Mouse (Mus musculus) kidney, adult 2 months (tissue): ENCODE results near the gene Gm8113. TPM values are rescaled to one million over a fixed set of nuclear protein-coding genes. Genes with fewer than 3 reads are reported as not detected.
"Not testable (repeated sequence)": the region's sequence is repeated elsewhere in the genome, so short reads cannot be mapped to it uniquely, and the experiment has no call there.

ENCODE experiments used
- DNase-seq: peaks from one replicate; pipeline ENCODE4 v3.0.0; 2021
- H3K27ac ChIP-seq: fragments of 200-500 bp; 2 replicates; pipeline ENCODE4 v1.5.1; 2012; ENCODE audit warnings: low read depth, low read length, control low read depth, inconsistent platforms; ENCODE audit not compliant: insufficient read depth
- H3K27me3 ChIP-seq: fragments of 200-500 bp; replicated peaks from 2 replicates; pipeline ENCODE4 v1.6.1; 2012; ENCODE audit warnings: mild to moderate bottlenecking, moderate library complexity, low read length, inconsistent platforms; ENCODE audit not compliant: control insufficient read depth, insufficient read depth
- H3K36me3 ChIP-seq: fragments of 200-500 bp; 2 replicates; pipeline ENCODE4 v1.6.1; 2012; ENCODE audit warnings: mild to moderate bottlenecking, moderate library complexity, low read length, inconsistent platforms; ENCODE audit not compliant: control insufficient read depth, insufficient read depth
- H3K4me1 ChIP-seq: fragments of 200-500 bp; 2 replicates; pipeline ENCODE4 v1.6.1; 2011; ENCODE audit warnings: low read length; ENCODE audit not compliant: control insufficient read depth, insufficient read depth
- H3K4me3 ChIP-seq: fragments of 200-500 bp; 2 replicates; pipeline ENCODE4 v1.5.1; 2011; ENCODE audit warnings: mild to moderate bottlenecking, low read depth, low read length, control low read depth; ENCODE audit not compliant: insufficient read depth
- CTCF ChIP-seq: fragments of 200-500 bp; conservative IDR thresholded peaks from 2 replicates; pipeline ENCODE4 v1.5.1; 2011; ENCODE audit warnings: low read depth, mild to moderate bottlenecking, control low read depth, low read length, moderate library complexity, mixed read lengths; ENCODE audit not compliant: insufficient read depth, insufficient read length
- WGBS: fragments of 180-500 bp; shearing (Covaris S2); methylation state at CpG from one replicate; pipeline ENCODE4 v1.1.7; 2018; 5-methylcytosine and 5-hydroxymethylcytosine counted together
- polyA plus RNA-seq: library from polyadenylated mRNA; depleted of rRNA; stranded (reverse); fragments of >200 nt; gene quantifications from 2 replicates; pipeline ENCODE4 v1.2.3, GENCODE M21; 2012; rRNA removed

Gene Gm8113
- polyA plus RNA-seq: 0.30 and 0.33 TPM in 2 replicates

DNA sequence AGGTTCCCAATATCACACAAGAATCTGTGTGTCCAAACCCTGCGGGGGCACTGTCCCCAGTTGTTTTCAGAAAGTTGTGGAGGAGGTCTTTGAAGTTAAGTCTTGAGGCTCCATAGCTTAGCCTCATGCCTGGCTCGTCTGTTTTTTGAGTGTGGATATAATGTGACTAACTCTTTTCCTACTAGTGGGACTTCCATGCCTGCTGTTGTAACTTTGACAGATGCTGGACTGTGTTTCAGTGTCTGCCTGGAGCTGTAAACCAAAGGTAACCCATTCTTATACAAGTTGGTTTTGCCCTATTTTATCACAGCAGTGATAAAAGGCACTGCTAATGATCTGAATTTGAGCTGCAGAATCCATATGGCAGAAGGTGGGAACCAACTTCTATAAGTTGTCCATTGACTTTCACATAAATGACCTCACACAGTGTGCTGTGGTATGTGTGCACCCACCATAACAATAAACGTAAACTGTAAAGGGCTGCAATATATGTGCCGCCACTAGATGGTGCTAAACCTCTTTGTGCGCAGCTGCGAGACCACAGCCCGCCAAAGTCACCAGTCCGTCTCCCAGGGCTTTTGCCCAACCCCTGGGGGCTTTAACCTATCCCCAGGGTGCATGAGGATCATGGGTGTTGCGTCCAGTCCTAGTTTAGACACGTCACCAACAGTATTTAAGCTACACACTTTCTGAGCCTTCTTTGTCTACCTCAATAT lies at the start of gene Gm8113:
Gene Gm8113, plus strand, starts transcription at position 703 of the 716 bp plus-strand sequence.
- not testable (repeated sequence) for H3K27ac ChIP-seq

DNA sequence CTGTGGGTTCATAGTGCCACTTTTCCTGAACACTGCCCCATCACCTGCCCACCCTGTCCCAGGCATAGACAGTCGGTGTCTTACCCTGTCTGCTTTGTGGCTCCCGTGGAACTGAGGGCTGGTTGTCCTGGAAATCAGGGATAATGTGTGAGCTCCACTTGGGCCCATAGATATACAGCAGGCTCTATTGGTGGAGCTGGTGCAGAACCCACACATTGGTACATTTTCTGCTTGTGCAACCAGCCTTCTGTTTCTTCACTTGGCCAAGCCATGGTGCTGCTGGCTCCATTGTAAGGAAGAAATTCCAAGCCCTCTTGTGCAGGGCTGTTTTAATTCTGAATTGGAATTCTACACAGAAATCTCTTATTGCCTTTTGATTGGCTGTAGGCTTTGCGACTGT lies 49.8 kb upstream of the Gm8113 start, which contains the start of gene Ear1:
Gene Ear1, minus strand, starts transcription at position 101 of the 400 bp plus-strand sequence.
- not testable (repeated sequence) for H3K27me3 ChIP-seq, H3K4me1 ChIP-seq, H3K27ac ChIP-seq, H3K36me3 ChIP-seq, H3K4me3 ChIP-seq, DNase-seq
- WGBS: 91% methylated on average over 3 of the region's 3 CpGs

More for the DNA sequence above, at the start of gene Gm8113:
- not testable (repeated sequence) for H3K36me3 ChIP-seq, H3K27me3 ChIP-seq, H3K4me1 ChIP-seq
- TF ChIP-seq CTCF: peak; percentile 72
- 8% methylated on average over 10 of the region's 10 CpGs for WGBS
- peak; percentile 53 for DNase-seq
- H3K4me3 ChIP-seq: peak within 1 kb of the TSS; percentile 68

DNA sequence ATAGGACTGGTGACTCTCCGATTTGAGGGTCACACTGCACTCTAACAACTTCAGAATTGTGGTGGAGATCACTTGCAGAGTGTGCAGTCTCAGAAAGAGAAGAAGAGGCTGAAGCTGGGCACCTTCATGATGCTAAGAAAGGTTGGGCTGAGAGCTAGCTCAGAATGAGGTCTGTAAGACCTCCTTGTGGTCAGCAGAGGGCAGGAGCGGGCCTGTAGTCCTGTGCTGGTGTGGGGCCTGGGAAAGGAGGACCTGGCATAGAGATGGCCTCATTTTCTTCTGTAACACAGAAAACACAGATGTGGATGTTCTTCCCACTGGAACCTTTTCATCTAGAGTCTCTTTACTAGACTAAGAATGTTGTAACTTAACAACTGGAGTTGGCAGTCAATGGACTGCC lies 47.4 kb upstream of the Gm8113 start:
- DNase-seq, H3K4me1 ChIP-seq, H3K27ac ChIP-seq, H3K27me3 ChIP-seq, H3K36me3 ChIP-seq, H3K4me3 ChIP-seq: not testable (repeated sequence)
- 81% methylated on average over 1 of the region's 2 CpGs for WGBS

DNA sequence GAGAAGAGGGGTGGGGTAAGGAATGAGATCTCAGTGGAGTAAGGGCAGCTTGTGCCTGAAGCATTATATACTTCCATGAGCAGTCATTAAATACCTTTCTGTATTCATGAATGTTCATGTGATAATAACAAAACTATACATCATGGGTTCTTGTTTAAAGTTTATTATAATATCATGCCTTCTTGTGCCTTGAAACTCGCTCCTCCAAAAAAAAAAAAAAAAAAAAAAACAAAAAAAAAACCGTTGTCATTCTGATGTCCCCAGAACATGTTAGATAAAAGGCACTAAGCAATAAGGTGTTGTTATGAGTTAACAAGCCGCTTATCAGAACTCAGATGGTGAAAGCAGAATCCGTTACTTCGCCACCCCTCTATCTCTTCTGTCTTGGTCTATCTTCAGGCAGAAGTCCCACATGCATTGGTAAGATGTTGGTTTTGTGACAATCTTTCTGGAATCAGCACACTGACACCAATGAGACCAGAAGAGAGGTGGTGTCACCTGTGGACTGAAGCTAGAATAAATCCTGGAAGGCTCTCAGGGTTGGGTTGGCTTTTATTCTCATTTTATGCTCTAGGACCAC lies 45.1 kb upstream of the Gm8113 start:
- H3K27me3 ChIP-seq, DNase-seq, H3K36me3 ChIP-seq, H3K4me3 ChIP-seq, H3K4me1 ChIP-seq, H3K27ac ChIP-seq: not testable (repeated sequence)
- WGBS: 92% methylated on average over 4 of the region's 5 CpGs

DNA sequence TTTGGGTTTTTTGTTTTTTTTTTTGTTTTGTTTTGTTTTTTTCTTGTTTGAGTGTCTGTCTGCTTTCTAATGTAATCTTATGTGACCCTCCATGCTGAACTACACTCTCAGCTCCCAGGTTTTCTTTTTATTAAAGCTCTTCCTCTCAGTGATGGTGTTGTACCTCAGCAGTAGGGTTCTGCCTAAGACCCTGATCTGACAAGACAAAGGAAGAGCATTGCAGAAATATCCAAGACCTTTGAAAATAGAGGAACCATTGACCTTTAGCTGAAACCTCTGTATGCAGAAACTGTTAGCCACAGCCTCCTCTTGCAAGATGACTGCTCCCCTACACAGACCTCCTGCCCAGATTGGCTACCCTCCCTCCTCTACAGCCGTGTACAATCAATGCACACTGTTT lies 39.0 kb upstream of the Gm8113 start:
- not testable (repeated sequence) for H3K36me3 ChIP-seq, H3K27me3 ChIP-seq, H3K27ac ChIP-seq, H3K4me3 ChIP-seq, H3K4me1 ChIP-seq, DNase-seq
- 56% methylated on average over 1 of the region's 1 CpGs for WGBS

GRCm38 (mm10) chr14:43891288-43891687 lies 33.9 kb upstream of the Gm8113 start:
- H3K27ac ChIP-seq, H3K36me3 ChIP-seq, H3K4me1 ChIP-seq, H3K4me3 ChIP-seq, DNase-seq, H3K27me3 ChIP-seq: not testable (repeated sequence)
- WGBS: 88% methylated on average over 1 of the region's 1 CpGs

DNA sequence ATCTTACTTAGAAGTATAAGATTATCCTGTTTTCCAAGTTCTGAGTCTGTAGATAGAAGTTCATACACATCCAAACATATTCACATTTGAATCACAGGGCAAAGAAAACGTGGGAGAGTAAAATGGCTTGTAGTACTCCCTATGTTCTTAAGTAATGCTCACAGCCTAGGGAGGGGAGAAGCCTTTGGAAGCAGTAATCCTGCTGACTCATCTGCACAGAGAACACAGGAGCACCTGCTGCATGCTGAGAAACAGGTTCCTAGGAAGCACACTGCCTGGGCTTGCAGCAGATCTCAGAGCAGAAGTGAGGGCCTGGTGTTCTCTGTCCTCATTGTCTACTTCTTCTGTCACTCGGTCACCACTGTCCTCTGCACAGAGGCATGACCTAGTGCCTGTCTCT lies 29.8 kb upstream of the Gm8113 start:
- not testable (repeated sequence) for H3K4me1 ChIP-seq, H3K4me3 ChIP-seq, H3K27ac ChIP-seq, H3K27me3 ChIP-seq, DNase-seq, H3K36me3 ChIP-seq
- WGBS: 52% methylated on average over 2 of the region's 2 CpGs

- not testable (repeated sequence) for DNase-seq, H3K4me3 ChIP-seq, H3K36me3 ChIP-seq, H3K4me1 ChIP-seq, H3K27ac ChIP-seq, H3K27me3 ChIP-seq
- WGBS: 67% methylated on average over 3 of the region's 3 CpGs
Observed at GRCm38 (mm10) chr14:43898577-43898976, 26.6 kb upstream of the Gm8113 start.

DNA sequence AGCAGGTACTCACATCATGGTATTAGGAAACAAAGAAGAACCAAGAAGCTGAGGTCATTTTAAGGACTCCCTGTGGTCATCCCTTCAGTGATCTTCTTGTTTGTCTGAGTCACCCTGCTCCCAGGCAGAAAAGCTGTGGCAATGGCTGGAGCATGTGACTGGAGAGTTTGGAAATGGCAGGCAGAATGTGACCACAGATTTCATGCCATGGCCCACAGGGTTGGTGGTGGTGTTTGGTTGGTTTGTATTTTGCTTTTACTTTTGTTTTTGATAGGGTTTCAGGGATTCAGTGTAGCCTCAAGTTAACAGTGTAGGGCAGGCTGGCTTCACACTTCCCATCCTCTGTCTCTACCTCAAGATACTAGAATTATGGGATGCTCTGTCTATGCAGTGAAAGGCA lies 7.0 kb upstream of the Gm8113 start:
- not testable (repeated sequence) for H3K4me3 ChIP-seq, DNase-seq, H3K27me3 ChIP-seq, H3K4me1 ChIP-seq, H3K27ac ChIP-seq, H3K36me3 ChIP-seq

- H3K27me3 ChIP-seq, H3K4me3 ChIP-seq, H3K27ac ChIP-seq, H3K36me3 ChIP-seq, H3K4me1 ChIP-seq, DNase-seq: not testable (repeated sequence)
- 78% methylated on average over 3 of the region's 3 CpGs for WGBS
Observed at GRCm38 (mm10) chr14:43923459-43923858, 1.7 kb upstream of the Gm8113 start, which contains the start of gene Ear10. TSS of gene Ear10 (minus strand) at chr14:43923559.

GRCm38 (mm10) chr14:43925404-43925950 lies 287 bp downstream of the Gm8113 start:
- peak overlapping the region; percentile 68 for H3K4me3 ChIP-seq
- DNase-seq: peak; percentile 1
- WGBS: 9% methylated on average over 21 of the region's 21 CpGs
- H3K27me3 ChIP-seq, H3K27ac ChIP-seq, H3K4me1 ChIP-seq, H3K36me3 ChIP-seq: not testable (repeated sequence)
